Mouse (Mus musculus): ENCODE data around the gene Rhoc. TPM values are rescaled to one million over a fixed set of nuclear protein-coding genes. Genes with fewer than 3 reads are reported as not detected.

Rhoc gene
- total RNA-seq, 2 experiments from 2014 or later, result 26.1 to 41.6 TPM

DNA sequence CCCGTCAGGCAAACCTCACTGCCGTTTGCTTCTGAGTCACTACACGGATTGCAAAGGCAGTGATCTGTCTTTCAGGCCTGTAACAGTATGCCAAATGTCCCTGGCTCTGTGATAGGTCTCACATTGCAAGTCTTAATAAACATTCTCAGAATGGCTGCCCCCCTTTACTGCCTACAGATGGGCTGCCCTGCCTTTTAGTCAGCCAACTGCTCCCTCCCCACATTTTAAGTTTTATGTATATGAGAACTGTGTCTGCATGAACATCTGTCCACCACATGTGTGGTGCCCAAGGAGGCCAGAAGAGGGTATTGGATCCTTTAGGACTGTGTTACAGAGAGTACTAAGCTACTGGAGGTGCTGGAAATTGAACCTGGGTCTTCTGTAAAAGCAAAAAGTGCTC is 17.3 kb upstream of the Rhoc start:
- Histone ChIP-seq H3K27ac (no peak overlapping the region; the same call in 1 of the 2 replicates), H3K4me3 (no peak overlapping the region)
- intact Hi-C loops (cut with DNase I), result no loop called here
- TF ChIP-seq CTCF (IDR thresholded peaks at IDR 0.05), result no peak
- no peak for DNase-seq

DNA sequence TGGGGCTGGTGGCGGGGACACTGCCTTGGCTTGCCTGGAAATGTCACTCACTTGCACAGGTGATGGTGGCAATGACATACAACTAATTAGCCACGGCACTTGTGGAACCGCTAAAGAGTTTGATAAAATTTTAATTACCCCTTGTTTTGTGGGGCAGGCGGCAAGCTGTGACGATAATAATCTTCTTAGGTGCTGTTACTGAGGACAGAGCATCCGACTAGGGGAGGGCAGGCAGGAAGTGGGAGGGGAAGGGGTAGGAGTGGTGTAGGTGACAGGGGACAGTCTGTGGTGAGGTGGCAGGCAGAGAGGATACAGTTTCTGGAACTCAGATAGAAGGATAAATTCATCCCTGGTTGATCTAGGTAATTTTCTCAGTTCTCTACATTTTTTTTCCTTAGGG is 16.7 kb upstream of the Rhoc start:
- H3K4me3 ChIP-seq, result no peak overlapping the region
- no peak overlapping the region for H3K27ac ChIP-seq
- no peak for DNase-seq
- intact Hi-C loops (cut with DNase I), result no loop called here
- TF ChIP-seq CTCF (IDR thresholded peaks at IDR 0.05), result no peak

DNA sequence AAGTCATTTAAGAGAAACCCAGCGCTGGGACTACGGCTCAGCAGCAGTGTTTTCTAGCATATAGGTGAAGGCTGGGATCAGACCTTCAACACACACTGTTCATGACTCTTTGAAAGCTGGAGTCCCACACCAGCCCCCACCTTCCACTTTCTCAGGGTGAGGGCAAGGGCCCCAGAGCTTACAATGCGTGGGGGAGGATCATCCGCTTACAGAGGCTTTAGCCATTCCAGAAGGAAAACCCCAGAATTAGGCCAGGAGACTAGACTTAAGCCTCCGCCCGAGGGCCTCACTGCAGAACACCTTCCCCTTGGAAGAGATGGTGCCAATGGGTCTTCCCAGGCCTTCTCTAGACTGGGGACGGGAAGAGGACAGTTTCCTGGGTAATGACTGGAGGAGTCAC is 14.9 kb upstream of the Rhoc start:
- no peak for DNase-seq
- no peak overlapping the region for H3K4me3 ChIP-seq
- intact Hi-C loops (cut with DNase I), result no loop called here
- no peak overlapping the region for H3K27ac ChIP-seq
- TF ChIP-seq CTCF (IDR thresholded peaks at IDR 0.05), result no peak

DNA sequence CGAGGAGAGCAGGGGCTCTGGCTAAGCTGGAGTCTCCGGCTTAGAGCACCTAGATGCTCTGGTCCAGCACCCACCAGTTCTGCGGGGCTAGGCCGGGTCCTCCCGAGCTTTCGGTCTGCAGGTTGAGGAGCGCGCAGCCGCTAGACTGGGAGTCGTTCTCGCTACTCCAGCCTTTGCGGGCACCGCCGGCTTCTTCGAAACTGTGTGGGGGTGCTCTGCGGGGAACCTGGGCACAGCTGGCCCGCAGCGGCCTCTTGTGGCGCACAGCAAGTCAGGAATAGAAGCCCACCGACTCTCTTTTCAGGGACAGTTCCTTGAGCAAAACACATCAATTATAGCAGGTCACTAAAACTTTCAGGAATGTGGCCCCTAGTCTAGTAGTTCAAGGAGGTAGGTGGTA is 10.8 kb upstream of the Rhoc start:
- DNase-seq, result no peak
- Histone ChIP-seq H3K27ac (no peak overlapping the region), H3K4me3 (peak overlapping the region; percentile 60)
- TF ChIP-seq CTCF (IDR thresholded peaks at IDR 0.05), result peak; percentile 54
- intact Hi-C loops (cut with DNase I), result no loop called here

DNA sequence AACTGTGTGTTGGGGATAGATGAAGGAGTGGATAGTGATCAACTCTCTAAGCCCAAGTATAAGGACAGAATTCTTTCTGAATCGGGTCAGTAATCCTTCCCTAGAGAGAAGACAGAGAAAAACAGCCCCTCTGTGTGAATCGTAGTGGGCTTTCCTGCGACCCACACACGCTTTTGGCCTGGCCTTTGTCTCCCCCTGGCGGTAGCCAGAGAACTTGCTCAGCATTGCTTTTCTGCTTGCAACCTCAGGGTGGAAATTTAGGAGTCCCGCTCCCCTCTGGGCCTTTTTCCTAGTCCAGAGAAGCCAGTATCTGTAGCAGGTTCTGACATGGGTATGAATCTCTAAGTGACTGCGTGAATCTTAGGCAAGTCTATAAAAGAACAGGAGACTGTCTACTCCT is 8.2 kb upstream of the Rhoc start:
- peak; percentile 98 for TF ChIP-seq CTCF (IDR thresholded peaks at IDR 0.05)
- intact Hi-C loops (cut with DNase I), result loop anchor here (2.0 to 5.0 kb wide), 4 partner anchors 21 to 187 kb away; partner anchors contain the start of gene Mov10
- peak; percentile 69 for DNase-seq
- H3K27ac ChIP-seq, result no peak overlapping the region; the same call in 1 of the 2 replicates
- H3K4me3 ChIP-seq, result no peak overlapping the region

DNA sequence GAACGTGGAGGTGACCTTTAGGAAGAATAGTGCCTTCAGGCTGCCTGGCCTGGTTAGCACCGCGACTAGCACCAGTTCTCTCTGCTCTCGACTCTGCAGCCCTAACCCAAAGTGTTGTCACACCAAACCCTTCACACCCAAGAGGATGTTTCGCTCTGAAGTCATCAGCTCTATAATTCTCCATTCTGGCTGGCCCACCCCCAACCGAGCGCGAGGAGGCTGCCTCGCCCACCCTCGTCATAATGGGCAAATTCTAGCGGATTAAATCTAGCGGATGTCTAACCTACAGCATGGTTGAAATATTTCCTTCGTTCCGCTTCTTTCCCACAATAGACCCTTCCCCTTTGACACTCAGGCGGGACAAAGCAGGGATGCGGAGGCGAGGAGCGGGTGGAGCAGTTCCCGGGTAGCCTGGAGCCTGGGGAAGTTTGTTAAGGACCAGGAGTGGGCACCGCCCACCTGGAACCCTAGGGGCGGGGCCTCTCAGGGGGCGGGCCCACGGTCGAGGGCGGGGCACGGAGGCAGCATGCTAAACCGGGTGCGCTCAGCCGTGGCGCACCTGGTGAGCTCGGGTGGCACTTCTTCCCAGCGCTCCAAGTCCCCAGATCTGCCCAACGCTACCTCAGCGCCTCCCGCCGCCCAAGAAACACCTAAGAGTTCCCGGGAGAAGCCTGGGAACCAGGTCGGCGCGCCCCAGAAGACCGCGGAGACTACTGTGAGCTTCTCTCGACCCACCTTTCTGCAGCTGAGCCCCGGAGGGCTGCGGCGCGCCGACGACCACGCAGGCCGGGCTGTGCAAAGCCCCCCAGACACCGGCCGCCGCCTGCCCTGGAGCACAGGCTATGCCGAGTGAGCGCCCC is 7.4 kb upstream of the Rhoc start, which contains the start of gene Ppm1j:
Ppm1j (plus strand) TSS at position 496 of the 860 bp plus-strand sequence.
- TF ChIP-seq CTCF (IDR thresholded peaks at IDR 0.05), result no peak
- peak; percentile 92 for DNase-seq
- intact Hi-C loops (cut with DNase I), result loop anchor here (1.0 to 5.0 kb wide), 4 partner anchors 22 to 187 kb away; partner anchors contain the start of genes Capza1, Mov10 and St7l
- Histone ChIP-seq H3K27ac (peak within 1 kb of the TSS; percentile 98), H3K4me3 (peak within 1 kb of the TSS; percentile 86)

DNA sequence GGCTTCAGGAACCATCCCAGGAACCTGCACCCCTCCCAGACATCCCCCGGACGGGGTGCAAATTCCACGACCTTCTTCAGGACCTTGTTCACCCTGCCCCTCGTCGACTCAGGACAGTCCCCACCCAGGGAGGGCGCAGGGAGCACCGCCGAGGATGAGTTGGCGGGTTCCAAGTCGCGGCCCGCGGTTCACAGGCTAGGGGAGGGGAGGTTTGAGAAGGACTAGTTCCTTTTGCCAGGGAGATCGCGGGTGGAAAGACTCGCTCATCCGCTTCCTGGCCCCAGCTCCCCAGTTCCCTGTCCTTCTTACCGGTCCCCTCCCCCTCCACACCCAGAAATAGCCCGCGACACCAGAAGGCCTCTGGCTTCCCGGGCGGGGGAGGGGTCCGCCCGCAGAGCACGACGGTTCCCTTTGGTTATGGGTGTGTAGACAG is 6.7 kb upstream of the Rhoc start, which contains the start of gene Fam19a3:
Fam19a3 (minus strand) TSS at position 370 of the 433 bp plus-strand sequence.
- peak; percentile 91 for DNase-seq

DNA sequence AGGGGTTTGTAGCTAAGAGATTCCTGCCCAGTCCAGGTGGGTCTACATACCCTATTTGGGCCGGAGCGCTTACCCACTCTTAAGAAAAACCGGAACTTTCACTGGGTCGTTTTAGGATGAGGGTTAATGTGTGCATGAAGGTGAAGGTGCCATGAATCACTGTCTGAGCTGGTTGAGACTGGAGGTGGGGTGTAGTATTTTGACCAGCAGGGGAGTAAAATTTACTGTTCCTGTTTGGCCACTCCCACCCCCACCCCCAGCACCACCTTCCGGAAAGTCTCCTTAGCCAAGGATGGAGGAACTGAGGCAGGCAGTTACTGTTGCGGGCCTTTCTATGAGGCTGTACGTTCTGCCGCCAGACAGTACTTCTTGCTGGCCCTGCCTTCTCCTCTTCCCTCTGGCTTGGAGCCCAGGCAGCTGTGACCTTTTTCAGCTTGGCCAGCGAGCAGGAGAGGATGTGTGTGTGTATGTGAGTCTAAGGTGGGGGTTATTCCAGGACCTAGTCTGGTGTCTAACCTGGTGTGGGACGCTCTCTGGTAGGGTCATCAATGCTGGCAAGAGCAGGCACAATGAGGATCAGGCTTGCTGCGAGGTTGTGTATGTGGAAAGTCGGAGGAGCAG is 6.0 kb upstream of the Rhoc start:
- DNase-seq, result peak; percentile 92
- peak overlapping the region; percentile 86 for H3K4me3 ChIP-seq
- H3K27ac ChIP-seq, result peak overlapping the region; percentile 98
- intact Hi-C loops (cut with DNase I), result loop anchor here (5.0 kb wide), 2 partner anchors 35 to 185 kb away; partner anchors contain the start of gene Mov10
- peak; percentile 0; the same call in 1 of the 2 replicates for TF ChIP-seq CTCF (IDR thresholded peaks at IDR 0.05)

More for the DNA sequence above, 6.7 kb upstream of the Rhoc start, which contains the start of gene Fam19a3:
- Histone ChIP-seq H3K27ac (peak within 1 kb of the TSS; percentile 98), H3K4me3 (peak within 1 kb of the TSS; percentile 86)
- intact Hi-C loops (cut with DNase I), result loop anchor here (1.0 to 5.0 kb wide), 4 partner anchors 23 to 186 kb away; partner anchors contain the start of genes Capza1, Mov10 and St7l
- TF ChIP-seq CTCF (IDR thresholded peaks at IDR 0.05), result no peak

DNA sequence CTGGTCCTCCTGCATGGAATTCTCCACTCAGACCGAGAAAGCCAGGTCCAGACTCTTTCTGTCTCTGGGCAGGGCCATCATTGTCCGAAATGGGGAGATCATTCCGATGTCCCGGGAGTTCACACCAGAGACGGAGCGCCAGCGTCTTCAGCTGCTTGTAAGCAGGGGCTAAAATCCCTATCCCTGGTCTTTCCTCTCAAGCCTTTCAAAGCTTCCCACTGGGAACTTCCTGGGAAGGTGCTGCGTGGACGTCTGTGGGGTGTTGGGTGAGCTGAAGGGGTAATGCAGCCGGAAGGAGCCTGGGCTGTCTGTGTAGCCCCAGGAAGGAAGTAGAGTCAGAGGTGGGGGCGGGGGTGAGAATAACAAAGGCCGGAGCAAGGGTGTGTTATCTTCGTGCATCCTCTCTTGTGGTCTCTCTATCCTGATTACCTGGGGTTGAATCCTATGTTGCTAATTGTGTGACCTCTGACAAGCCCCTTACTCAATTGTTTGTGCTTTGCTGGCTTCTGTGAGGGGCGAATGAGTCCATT is 4.1 kb upstream of the Rhoc start:
- DNase-seq, result no peak
- no peak for TF ChIP-seq CTCF (IDR thresholded peaks at IDR 0.05)
- Histone ChIP-seq H3K4me3 (peak overlapping the region; percentile 86), H3K27ac (peak overlapping the region; percentile 98)
- intact Hi-C loops (cut with DNase I), result loop anchor here (5.0 kb wide), 2 partner anchors 33 to 183 kb away; partner anchors contain the start of gene Mov10

DNA sequence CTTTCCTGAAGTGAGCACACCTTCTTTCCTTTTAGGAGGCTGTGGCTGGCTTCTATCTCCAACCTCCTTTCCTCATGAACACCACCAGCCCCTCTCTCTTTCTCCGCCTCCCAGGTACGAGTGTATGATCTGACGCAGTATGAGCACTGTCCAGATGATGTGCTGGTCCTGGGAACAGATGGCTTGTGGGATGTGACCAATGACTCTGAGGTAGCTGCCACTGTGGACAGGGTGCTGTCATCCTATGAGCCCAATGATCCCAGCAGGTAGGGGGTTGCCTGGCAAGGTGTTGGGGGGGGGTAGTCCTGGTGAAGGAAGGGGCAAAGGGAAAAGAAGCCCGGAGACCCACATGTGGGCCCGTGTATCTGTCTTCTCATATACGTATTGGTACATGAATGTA is 2.9 kb upstream of the Rhoc start:
- DNase-seq, result no peak
- TF ChIP-seq CTCF (IDR thresholded peaks at IDR 0.05), result no peak
- no peak overlapping the region for H3K27ac ChIP-seq
- H3K4me3 ChIP-seq, result no peak overlapping the region
- intact Hi-C loops (cut with DNase I), result loop anchor here (5.0 kb wide), 1 partner anchor 272 kb away; no protein-coding TSS in a partner anchor

DNA sequence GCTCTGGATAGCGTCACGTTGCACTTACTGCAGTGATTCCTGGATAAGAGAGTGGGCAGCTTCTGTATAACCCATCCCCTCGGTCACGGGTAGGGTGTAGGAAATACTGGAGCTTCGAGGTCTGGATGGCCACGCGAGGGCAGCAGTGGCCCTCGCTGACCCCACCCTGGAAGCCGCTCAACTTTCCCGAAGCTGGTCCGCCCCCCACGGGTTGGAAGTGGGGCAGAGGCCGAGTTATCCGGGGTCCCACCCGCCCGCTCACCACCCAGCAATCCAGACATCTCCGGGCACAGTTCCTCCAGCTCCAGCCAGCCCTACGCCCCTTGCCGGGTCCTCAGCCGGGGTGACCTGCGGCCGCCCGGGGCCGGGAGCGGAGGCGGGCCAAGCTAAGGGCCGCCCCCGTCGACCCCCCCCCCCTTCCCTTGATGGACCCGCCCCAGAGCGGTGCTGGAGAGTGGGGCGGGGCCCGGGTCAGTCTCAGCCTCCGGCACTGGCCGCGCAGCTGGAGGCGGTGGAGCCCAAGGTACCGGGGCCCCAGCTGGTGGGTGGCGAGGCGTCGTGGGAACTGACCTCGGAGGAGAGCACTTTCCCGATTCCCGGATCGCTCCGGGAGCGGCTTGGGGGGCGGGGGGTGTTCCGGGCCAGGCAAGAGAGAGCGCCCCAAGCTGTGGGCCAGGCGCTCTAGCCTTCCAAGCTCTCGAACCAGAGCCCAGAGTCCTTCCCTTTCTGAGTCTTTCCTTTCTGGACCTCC is 561 bp downstream of the Rhoc start:
- peak; percentile 92 for DNase-seq
- TF ChIP-seq CTCF (IDR thresholded peaks at IDR 0.05), result peak; percentile 85
- intact Hi-C loops (cut with DNase I), result loop anchor here (1.0 to 5.0 kb wide), 2 partner anchors 77 to 269 kb away; no protein-coding TSS in a partner anchor
- H3K27ac ChIP-seq, result peak overlapping the region; percentile 94
- H3K4me3 ChIP-seq, result peak overlapping the region; percentile 88

DNA sequence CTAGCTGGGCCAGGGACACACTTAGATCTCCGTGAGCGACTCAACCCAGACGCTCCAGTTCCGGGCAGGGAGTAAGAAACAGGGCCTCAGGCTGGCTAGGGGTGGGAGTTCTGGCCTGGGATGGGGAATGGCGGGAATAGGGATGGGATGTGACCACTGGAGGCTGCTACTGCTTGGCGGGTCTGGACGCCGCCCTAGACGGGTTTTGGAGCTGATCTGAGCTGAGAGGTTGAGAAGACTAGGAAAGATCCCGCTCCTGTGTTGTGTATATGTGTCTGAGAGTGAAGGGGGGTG is 1.1 kb downstream of the Rhoc start:
- peak; percentile 49 for DNase-seq

More for the DNA sequence above, 1.1 kb downstream of the Rhoc start:
- H3K4me3 ChIP-seq, result peak overlapping the region; percentile 88
- TF ChIP-seq CTCF (IDR thresholded peaks at IDR 0.05), result no peak
- intact Hi-C loops (cut with DNase I), result loop anchor here (5.0 kb wide), 1 partner anchor 268 kb away; no protein-coding TSS in a partner anchor
- H3K27ac ChIP-seq, result peak overlapping the region; percentile 94
